Mouse (Mus musculus) embryonic fibroblast, embryonic 13.5 days (primary cell): ENCODE results near the gene Zscan26.

Experiments
- CTCF ChIP-seq: IDR thresholded peaks from 2 replicates; pipeline ENCODE4 v1.5.1; 2011; ENCODE audit warnings: mild to moderate bottlenecking, control low read depth, low read length, moderate library complexity, borderline replicate concordance; ENCODE audit not compliant: insufficient read depth
- POLR2A ChIP-seq: IDR thresholded peaks from 2 replicates; pipeline ENCODE4 v1.6.1; 2011; ENCODE audit warnings: low read depth, mild to moderate bottlenecking, control low read depth, low read length, moderate library complexity

- TF ChIP-seq POLR2A (no peak), CTCF (no peak)
These were observed 6.7 kb downstream of the Zscan26 start for GRCm38 (mm10) chr13:21446796-21447195.
